Mouse (Mus musculus): ENCODE measurements at regions not wholly inside any gene's neighbourhood (a gene's known extent, or its start where the extent isn't known, plus 50 kb on each side); places are given as distances from the start of the nearest gene placed in this dataset.

- WGBS = 79% methylated on average over 2 of the region's 2 CpGs
- H3K36me3 ChIP-seq = no peaks in the 10 kb centered on the region
- no peak for DNase-seq (ENCODE audit: low spot score)
These were observed 286.7 kb downstream of the Fam49a start for GRCm38 (mm10) chr12:12548688-12549087.

DNA sequence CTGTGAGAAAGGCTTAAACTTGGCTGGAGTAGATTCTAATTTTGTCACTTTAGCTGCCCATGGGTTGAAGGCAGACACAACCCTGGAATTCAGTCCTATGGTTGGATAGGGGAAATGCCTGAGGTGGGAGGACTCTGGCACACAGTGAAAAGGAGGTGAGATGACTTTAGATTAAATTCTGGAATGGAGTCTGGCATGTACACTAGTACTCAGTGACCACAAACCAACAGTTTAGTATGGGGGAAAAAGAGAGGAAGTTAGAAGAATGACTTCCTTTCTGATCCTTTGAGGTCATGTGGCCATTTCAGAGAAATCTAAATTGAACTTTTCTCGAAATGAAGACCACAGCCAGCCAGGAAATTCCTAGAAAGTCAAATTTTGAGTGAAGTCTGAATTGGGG lies 285.5 kb downstream of the Fam49a start:
- no peaks in the 10 kb centered on the region for H3K27me3 ChIP-seq (ENCODE audit: low read depth, poor library complexity, severe bottlenecking)
- H3K27ac ChIP-seq (replicated peaks) = no peak overlapping the region
- 81% methylated on average over 1 of the region's 1 CpGs for WGBS
- DNase-seq (ENCODE audit: low spot score) = no peak
- no peak overlapping the region for H3K4me3 ChIP-seq
- no peaks in the 10 kb centered on the region for H3K4me1 ChIP-seq
- no peaks in the 10 kb centered on the region for H3K9me3 ChIP-seq (replicated peaks)
- no peaks in the 10 kb centered on the region for H3K36me3 ChIP-seq

More at GRCm38 (mm10) chr12:12548688-12549087, 286.7 kb downstream of the Fam49a start:
- Histone ChIP-seq H3K27me3 (ENCODE audit: low read depth, poor library complexity, severe bottlenecking) (no peaks in the 10 kb centered on the region), H3K9me3 (replicated peaks) (no peaks in the 10 kb centered on the region), H3K27ac (replicated peaks) (no peak overlapping the region), H3K4me3 (no peak overlapping the region), H3K4me1 (no peaks in the 10 kb centered on the region)

DNA sequence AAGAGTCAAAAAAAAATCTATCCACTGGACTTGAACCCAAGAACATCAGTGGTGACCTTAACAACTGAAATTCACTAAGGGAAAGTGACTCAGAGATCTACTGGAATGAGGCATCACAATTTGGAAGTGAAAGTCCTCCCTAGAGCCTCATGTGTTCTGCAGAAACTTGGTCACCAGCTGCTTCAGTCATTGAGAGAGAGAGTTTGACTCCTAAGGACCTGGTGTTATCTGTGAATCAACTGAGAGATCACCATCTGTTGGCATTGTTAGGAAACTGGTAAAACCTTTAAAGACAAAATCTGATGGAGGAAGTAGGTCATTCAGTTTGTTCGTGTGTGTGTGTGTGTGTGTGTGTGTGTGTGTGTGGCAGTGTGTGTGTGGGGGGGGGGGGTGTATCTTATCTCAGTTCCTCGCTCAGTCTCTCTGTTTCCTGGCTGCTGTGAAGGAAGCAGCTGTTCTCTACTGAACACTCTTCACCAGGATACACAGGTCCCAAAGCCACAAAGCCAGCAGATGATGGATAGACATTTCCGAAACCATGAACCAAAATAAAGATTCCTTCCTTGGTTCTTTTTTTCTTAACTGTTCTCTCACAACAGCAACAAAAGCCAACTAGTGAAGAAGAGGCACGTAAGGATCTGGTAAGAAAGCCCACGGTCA lies 284.6 kb downstream of the Fam49a start:
- H3K4me3 ChIP-seq = no peak overlapping the region
- no peaks in the 10 kb centered on the region for H3K9me3 ChIP-seq (replicated peaks)
- H3K27ac ChIP-seq (replicated peaks) = no peak overlapping the region
- 85% methylated on average over 5 of the region's 5 CpGs for WGBS
- no peak for DNase-seq (ENCODE audit: low spot score)
- H3K27me3 ChIP-seq (ENCODE audit: low read depth, poor library complexity, severe bottlenecking) = no peaks in the 10 kb centered on the region
- peaks cover under 1% of the 10 kb centered on the region; the same call in 1 of the 2 replicates for H3K4me1 ChIP-seq
- H3K36me3 ChIP-seq = no peaks in the 10 kb centered on the region

DNA sequence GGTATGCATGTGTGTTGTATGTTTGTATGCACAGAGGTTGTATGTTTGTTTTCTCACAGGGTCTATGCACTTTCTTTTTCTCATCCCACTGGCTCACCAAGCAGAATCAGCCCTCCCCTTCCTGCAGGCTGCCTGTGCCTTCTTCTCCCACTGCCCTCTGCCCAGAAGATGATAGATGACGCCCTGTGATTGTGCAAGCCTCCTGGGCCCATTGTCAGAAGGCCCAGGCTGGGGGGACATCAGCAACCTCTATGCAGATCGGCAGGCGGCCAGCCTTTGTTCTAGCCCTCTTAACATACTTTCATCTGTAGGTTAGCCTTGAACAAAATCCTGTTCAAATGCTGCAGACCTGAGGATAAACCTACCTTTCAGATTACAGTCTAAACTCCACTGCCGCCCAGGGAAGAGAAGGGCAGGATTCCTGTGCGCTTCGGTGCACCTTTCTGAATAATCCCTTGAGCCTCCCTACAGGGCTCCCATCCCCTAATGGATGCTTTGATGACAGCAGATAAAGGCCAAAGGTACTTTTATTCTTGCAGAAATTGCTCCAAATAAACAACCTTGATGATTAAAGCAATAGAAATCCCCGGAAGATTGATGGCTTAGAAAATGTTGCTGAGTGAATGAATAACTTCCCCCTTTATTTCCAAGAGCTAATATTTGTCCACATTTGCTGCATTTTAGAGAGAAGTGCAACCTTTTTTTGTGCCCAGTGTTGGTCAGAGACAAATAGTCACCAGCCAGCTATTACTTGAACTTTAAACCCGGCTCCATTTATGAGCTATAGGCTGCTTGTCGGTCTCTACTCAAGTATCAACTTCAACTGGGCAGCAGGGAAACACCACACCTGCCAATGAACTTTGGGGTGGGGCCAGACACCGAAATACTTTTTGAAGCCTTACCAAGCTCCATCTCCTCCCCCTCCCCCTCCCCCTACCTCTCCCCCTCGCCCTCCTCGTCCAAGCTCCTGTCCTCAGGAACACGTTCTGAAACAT lies 279.4 kb downstream of the Fam49a start:
- H3K27ac ChIP-seq (replicated peaks) = 0 out of 2 replicates have a peak overlapping the region, but pooled peaks have one; percentile 14
- peaks cover 7% of the 10 kb centered on the region for H3K4me1 ChIP-seq
- no peaks in the 10 kb centered on the region for H3K27me3 ChIP-seq (ENCODE audit: low read depth, poor library complexity, severe bottlenecking)
- no peaks in the 10 kb centered on the region for H3K9me3 ChIP-seq (replicated peaks)
- H3K36me3 ChIP-seq = no peaks in the 10 kb centered on the region
- no peak overlapping the region for H3K4me3 ChIP-seq
- WGBS = 55% methylated on average over 13 of the region's 13 CpGs
- no peak for DNase-seq (ENCODE audit: low spot score)

- H3K4me1 ChIP-seq = peaks cover 13% of the 10 kb centered on the region
- no peaks in the 10 kb centered on the region for H3K27me3 ChIP-seq (ENCODE audit: low read depth, poor library complexity, severe bottlenecking)
- no peak overlapping the region for H3K4me3 ChIP-seq
- 86% methylated on average over 3 of the region's 3 CpGs for WGBS
- no peaks in the 10 kb centered on the region for H3K9me3 ChIP-seq (replicated peaks)
- DNase-seq (ENCODE audit: low spot score) = no peak
- H3K27ac ChIP-seq (replicated peaks) = no peak overlapping the region
- H3K36me3 ChIP-seq = no peaks in the 10 kb centered on the region
These were observed 277.4 kb downstream of the Fam49a start for GRCm38 (mm10) chr12:12539291-12539690.

DNA sequence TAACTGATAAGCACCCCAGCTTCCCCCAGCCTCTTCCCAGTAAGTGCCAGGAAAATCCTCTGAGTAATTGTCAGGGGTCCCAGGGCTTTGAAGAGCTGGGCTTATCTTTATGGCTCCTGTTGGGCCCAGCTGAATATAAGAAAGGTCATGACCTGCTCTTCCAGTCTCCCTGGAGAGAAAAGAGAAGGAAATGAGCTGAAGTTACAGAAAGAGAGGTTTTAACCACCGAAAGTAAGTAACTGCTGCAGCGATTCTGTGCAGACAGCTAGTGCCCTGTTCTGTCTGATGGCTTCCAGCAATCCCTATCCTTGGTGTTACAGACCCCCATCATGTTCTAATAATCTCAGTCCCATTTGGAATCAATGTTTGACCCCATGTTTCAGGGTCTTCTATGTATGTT lies 272.8 kb downstream of the Fam49a start:
- no peak overlapping the region for H3K27ac ChIP-seq (replicated peaks)
- no peaks in the 10 kb centered on the region for H3K36me3 ChIP-seq
- no peaks in the 10 kb centered on the region for H3K27me3 ChIP-seq (ENCODE audit: low read depth, poor library complexity, severe bottlenecking)
- H3K4me3 ChIP-seq = no peak overlapping the region
- H3K9me3 ChIP-seq (replicated peaks) = no peaks in the 10 kb centered on the region
- H3K4me1 ChIP-seq = peaks cover 6% of the 10 kb centered on the region
- WGBS = 24% methylated on average over 2 of the region's 2 CpGs
- no peak for DNase-seq (ENCODE audit: low spot score)

DNA sequence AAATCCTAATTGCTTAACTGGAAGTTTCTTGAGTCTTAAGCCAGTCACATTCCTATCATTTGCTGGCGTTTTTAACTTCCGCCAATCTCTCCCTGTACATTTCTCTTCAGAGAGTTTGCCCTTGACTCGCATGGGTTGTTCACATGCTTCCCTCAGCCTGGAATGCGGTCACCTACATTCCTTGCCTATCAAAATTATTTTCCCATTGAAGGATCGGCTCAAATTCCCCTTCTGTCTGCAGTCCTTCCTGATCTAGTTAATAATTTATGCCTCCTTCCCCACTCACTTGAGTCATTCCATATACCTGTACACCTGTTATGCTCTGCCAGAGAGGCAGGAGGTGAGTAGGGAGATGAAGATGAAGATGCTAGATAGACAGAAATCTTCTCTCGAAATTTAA lies 268.9 kb downstream of the Fam49a start:
- Histone ChIP-seq H3K4me1 (peaks cover 31% of the 10 kb centered on the region), H3K27ac (replicated peaks) (no peak overlapping the region), H3K9me3 (replicated peaks) (no peaks in the 10 kb centered on the region), H3K4me3 (no peak overlapping the region), H3K36me3 (no peaks in the 10 kb centered on the region), H3K27me3 (ENCODE audit: low read depth, poor library complexity, severe bottlenecking) (no peaks in the 10 kb centered on the region)
- 87% methylated on average over 6 of the region's 6 CpGs for WGBS
- DNase-seq (ENCODE audit: low spot score) = no peak

GRCm38 (mm10) chr12:12529541-12529940 lies 267.6 kb downstream of the Fam49a start:
- Histone ChIP-seq H3K36me3 (no peaks in the 10 kb centered on the region), H3K4me1 (peaks cover 25% of the 10 kb centered on the region), H3K27ac (replicated peaks) (0 out of 2 replicates have a peak overlapping the region, but pooled peaks have one; percentile 29), H3K27me3 (ENCODE audit: low read depth, poor library complexity, severe bottlenecking) (no peaks in the 10 kb centered on the region), H3K9me3 (replicated peaks) (no peaks in the 10 kb centered on the region), H3K4me3 (no peak overlapping the region)
- no peak for DNase-seq (ENCODE audit: low spot score)
- WGBS = 87% methylated on average over 5 of the region's 5 CpGs

DNA sequence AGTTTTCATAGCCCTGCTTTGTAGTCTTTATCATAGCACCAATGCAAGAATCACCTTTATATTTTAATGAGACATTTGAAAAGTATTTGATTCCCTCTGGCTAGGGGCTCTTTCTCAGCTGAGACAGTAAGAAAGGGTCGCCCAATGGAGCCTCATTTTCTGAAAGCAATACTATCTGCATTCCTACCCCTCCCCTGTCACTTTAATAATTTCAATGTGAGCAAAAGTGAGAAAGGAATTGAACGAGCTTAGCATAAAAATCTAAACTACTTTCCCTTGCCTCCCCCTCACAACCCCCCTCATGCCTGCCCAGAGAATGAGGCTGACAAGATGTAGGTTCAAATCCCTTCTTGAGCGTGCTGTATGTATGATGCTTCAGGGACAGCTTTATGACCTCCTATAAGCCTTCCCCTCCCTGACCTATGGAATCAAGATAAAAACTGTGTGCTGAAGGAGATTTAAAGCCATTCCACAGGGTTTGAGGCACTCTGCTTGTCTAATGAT lies 266.6 kb downstream of the Fam49a start:
- H3K9me3 ChIP-seq (replicated peaks) = no peaks in the 10 kb centered on the region
- no peak overlapping the region for H3K4me3 ChIP-seq
- 57% methylated on average over 3 of the region's 3 CpGs for WGBS
- H3K36me3 ChIP-seq = no peaks in the 10 kb centered on the region
- H3K27ac ChIP-seq (replicated peaks) = peak overlapping the region; percentile 65
- H3K27me3 ChIP-seq (ENCODE audit: low read depth, poor library complexity, severe bottlenecking) = no peaks in the 10 kb centered on the region
- H3K4me1 ChIP-seq = peaks cover 25% of the 10 kb centered on the region
- DNase-seq (ENCODE audit: low spot score) = no peak

GRCm38 (mm10) chr12:12527766-12528477 lies 266.0 kb downstream of the Fam49a start:
- peaks cover 25% of the 10 kb centered on the region for H3K4me1 ChIP-seq
- 34% methylated on average over 7 of the region's 7 CpGs for WGBS
- H3K27ac ChIP-seq (replicated peaks) = peak overlapping the region; percentile 65; the same call in 1 of the 2 replicates
- H3K9me3 ChIP-seq (replicated peaks) = no peaks in the 10 kb centered on the region
- no peaks in the 10 kb centered on the region for H3K27me3 ChIP-seq (ENCODE audit: low read depth, poor library complexity, severe bottlenecking)
- H3K4me3 ChIP-seq = no peak overlapping the region
- H3K36me3 ChIP-seq = no peaks in the 10 kb centered on the region
- no peak for DNase-seq (ENCODE audit: low spot score)

DNA sequence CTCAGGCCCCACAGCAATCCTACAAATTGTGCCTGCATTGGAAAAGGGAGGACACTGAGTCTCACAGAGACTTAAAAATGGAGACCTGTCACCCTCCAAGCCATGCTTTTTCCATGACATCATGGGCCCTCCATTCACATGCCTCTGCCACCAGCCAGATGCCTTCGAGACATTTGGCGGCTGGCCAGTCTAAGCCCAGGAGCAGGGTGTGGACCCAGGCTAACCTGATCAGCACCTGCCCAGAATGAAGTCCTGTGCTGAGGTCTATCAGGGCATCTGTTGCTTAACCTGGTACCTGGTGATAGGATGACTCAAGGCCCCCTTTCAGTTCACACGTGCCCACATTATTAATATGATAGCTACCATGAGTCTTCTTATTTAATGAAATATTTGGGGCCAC lies 265.4 kb downstream of the Fam49a start:
- Histone ChIP-seq H3K27me3 (ENCODE audit: low read depth, poor library complexity, severe bottlenecking) (no peaks in the 10 kb centered on the region), H3K9me3 (replicated peaks) (no peaks in the 10 kb centered on the region), H3K4me1 (peaks cover 25% of the 10 kb centered on the region), H3K27ac (replicated peaks) (peak overlapping the region; percentile 65), H3K36me3 (no peaks in the 10 kb centered on the region), H3K4me3 (no peak overlapping the region)
- DNase-seq (ENCODE audit: low spot score) = no peak
- 88% methylated on average over 3 of the region's 3 CpGs for WGBS

- Histone ChIP-seq H3K27me3 (ENCODE audit: low read depth, poor library complexity, severe bottlenecking) (no peaks in the 10 kb centered on the region), H3K4me1 (peaks cover 6% of the 10 kb centered on the region), H3K9me3 (replicated peaks) (no peaks in the 10 kb centered on the region), H3K4me3 (no peak overlapping the region), H3K36me3 (no peaks in the 10 kb centered on the region), H3K27ac (replicated peaks) (no peak overlapping the region)
- no peak for DNase-seq (ENCODE audit: low spot score)
- 94% methylated on average over 8 of the region's 8 CpGs for WGBS
These were observed 258.4 kb downstream of the Fam49a start for GRCm38 (mm10) chr12:12520311-12520852.

Data from midbrain, embryonic 10.5 days (tissue).